Mouse (Mus musculus): ENCODE results near the gene Nccrp1.
A peak's percentile ranks its signal among the peaks of the same experiment; 100 is the strongest.
"Not testable (repeated sequence)": the region's sequence is repeated elsewhere in the genome, so short reads cannot be mapped to it uniquely, and the experiment has no call there.

Gene Nccrp1

GRCm38 (mm10) chr7:28568253-28568652 lies 21.2 kb upstream of the Nccrp1 start:
- DNase-seq: peak; percentile 70 to 80

DNA sequence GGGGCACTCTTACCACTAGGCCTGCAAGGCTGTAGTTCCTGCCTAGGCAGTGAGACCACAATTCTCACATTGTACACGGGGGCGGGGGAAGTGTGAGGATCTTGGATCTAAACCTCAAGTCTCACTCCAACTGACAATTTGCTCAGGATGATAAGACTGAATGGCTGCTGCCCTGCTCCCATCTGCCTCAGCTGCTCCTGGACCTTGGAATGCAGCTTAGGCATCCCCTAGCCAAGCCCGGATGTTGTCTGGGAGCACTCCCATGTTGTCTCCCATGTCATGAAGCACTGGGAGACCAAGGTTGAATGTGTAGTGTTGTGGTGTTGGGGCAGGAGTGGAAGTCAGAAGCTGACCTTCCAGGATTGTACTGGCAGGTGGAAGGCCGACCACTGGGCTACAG lies 20.5 kb upstream of the Nccrp1 start:
- no peak for DNase-seq

- no peak for DNase-seq
Measured at GRCm38 (mm10) chr7:28565407-28565806, 18.4 kb upstream of the Nccrp1 start.

GRCm38 (mm10) chr7:28562951-28563350 lies 15.9 kb upstream of the Nccrp1 start:
- peak; percentile 62 to 67 for DNase-seq

GRCm38 (mm10) chr7:28562371-28562770 lies 15.3 kb upstream of the Nccrp1 start:
- DNase-seq: peak; percentile 75 to 80

GRCm38 (mm10) chr7:28561967-28562366 lies 14.9 kb upstream of the Nccrp1 start:
- DNase-seq: peak; percentile 63 to 73

DNA sequence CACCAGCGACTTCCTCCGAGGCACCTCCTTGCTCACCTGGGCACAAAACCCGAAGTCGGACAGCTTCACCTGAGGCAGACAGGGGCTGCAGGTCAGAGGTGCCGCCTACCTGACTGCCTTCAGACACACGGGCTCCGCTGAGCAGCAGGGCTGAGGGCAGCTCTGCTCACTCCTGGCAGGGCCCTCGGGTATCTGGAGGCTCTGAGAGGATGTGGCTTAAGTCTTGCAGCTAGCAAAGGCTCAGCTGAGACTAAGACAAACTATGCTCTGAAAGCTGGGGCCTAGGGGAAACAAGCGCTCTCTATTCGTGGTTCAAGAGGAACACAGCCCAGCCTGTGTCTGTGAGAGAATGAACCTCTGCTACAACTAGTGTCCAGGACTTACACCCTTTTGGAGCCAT lies 13.8 kb upstream of the Nccrp1 start:
- DNase-seq: no peak

DNA sequence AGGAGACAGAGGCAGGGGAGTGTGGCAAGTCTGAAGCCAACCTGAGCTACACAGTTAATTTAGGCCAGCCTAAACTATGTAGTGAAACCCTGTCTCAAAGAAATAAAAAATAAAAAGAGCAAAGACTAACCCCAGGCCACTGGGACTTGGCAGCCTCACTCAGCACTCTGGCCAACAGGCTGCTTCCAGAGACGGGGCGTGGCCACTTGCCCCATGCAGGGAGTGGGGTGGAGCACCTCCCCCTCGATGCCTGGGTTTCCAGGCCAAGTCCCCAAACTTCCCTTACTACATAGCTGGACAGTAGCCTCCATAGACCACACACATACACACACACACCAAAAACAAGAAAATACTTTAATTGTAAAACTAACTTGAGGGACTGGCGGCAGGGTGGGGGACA lies 11.4 kb upstream of the Nccrp1 start:
- DNase-seq: peak in 1 of 2 experiments; percentile 65

DNA sequence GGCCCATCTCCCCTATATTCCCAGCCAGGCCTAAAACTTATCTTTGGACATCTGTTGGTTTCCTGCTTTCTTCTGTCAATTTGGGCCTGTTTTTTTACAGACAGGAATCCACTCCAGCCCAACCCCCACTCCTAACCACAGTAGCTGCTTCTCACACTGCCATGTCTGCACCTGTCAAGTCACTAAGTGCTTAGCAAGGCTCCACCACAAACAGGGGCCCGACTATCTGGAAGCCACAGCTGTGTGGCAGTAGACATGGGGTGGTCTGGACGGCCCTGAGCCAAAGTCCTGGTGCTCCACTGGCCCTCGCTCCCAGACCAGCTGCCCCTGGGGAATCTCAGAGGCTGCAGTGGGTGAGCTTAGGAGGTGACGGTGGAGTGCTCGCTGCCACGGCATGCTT lies 10.7 kb upstream of the Nccrp1 start:
- DNase-seq: no peak

DNA sequence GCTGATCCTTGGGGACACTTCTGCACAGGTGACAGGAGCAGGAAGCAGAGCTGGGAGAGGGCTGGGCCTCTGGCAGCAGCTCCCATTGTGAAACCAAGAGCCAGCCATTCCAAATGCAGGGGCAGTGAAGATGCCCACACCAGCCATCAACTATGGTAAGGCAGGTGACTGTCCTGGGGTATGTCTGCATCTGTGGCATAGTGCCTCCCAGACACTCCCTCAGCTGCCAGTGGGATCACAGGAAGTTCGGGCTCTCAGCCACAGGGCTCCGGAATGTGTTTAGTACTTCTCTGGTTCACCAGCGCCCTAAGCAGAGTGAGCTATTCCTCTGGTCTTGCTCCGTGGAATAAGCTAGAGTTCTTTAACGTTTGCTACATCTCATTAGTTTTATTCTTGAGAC lies 10.0 kb upstream of the Nccrp1 start:
- DNase-seq: no peak

GRCm38 (mm10) chr7:28555939-28556535 lies 9.0 kb upstream of the Nccrp1 start:
- DNase-seq: no peak

GRCm38 (mm10) chr7:28553076-28553475 lies 6.0 kb upstream of the Nccrp1 start:
- DNase-seq: no peak

- no peak for DNase-seq
Measured at GRCm38 (mm10) chr7:28547628-28548027, 574 bp upstream of the Nccrp1 start.

GRCm38 (mm10) chr7:28546649-28547048 lies 405 bp downstream of the Nccrp1 start:
- no peak for DNase-seq

DNA sequence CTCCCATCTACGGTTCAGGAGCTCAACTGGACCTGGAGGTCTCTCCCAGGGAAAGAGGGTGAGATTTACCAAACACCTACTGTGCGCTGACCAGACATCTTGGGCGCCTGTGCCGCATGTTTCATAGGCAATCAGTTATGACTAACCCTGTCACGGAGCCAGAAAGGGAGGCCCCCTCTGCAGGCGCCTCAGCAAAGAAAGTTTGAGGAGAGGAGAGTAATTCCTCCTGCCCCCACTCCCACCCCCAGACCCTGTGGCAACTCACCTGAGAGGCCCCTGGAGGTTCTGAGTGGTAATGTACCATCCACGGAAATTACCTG lies 1.2 kb downstream of the Nccrp1 start:
- DNase-seq: no peak

DNA sequence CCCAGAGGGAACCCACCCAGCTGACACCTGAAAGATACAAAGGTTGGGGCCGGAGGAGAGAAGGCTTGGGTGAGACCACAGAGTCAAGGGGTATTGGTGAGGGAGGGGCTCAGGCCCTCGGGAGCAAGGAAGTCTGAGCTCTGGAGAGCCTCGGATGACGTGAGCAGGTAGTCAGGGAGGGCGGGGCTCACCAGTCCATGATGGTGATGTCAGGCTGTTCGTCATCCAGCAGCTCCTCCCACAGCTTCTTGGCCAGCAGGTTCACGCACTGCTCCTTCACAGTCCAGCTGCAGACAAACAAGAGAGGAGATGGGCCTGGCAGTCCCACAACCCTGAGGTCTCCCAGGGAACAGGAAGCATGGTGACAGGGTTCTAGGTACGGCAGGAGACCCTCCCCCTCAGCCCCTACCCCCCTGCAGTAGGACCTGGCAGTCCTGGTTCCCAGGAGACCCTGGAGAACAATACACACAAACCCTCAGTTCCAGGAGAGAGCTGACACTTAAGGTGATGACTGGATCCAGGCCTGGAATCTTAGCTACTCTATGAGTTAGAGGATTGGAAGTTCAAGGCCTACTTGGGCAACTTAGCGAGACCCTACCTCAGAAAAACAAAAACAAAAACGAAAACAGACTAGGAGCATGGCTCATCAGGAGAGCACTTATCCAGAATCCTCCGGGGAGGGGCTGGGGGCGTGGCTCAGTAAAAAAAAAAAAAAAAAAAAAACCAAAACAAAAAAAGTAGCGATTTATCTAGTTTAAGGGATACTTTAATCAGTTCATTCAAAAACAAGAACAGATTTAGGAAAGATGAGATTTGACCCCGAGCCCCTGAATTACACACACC lies 1.8 kb downstream of the Nccrp1 start:
- DNase-seq: no peak

DNA sequence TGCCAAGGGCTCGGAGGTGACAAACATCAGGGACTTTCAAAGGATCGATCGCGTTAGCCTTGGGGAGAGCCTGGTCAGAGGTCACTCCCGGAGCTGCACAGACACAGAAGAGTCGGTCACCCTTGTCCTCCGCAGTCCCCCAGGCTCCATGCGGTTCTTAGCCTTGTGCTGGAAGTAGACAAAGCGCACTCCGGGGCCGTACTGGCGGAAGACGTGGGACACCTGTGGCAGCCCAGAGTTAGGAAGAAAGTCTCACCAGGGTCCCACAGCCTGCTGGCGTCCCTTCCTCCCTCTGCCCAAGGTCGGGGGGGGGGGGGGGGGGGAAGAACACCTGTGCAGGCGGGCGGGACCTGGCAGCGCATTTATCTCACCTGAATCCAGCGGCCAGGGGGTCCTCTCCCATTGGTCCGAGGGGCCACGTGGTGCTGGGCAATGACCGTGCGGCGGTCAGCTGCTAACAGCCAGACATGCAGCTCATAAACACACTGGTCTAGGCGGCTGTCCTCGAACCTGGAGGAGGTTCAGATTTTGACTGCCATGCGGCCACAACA lies 2.9 kb downstream of the Nccrp1 start:
- peak in 1 of 2 experiments; percentile 10 for DNase-seq

DNA sequence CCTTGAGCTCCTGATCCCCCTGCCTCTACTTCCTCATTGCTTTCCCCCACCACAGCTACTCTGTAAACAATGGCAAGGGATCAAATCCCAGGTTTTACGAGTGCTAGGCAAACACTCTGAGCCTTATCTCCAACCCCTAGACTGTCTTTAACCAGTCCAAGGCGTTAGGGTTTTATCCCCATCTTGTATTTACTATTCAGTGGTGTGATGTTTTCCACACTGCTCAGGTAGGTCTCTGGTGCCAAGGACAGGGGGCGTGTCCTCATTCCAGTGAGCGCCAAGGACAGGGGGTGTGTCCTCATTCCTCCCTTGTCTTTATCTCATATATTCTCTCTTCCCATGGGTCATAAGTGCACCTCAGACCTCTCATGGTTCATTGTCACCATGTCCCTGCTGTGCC lies 6.5 kb downstream of the Nccrp1 start, which contains the start of gene Sycn:
Sycn (plus strand) TSS at position 360 of the 400 bp plus-strand sequence.
- no peak for DNase-seq

DNA sequence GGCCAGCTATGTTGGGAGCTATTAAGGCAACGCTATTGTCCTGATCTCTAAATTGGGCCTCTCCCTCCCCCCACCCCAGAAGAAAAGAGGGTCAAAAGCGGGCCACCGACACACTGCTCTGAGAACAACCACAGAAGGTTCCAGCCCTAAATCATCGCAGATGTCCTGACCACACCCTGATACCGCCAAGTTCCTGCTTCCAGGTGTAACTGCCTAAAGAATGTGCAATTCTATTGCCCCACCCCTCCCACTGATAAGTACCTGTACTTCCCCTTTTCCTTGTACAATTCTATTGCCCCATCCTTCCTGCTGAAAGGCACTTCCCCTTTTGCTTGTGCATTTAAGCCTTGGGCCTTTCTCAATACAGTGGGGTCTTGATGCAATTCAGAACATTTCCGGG lies 8.2 kb downstream of the Nccrp1 start:
- not testable (repeated sequence) for DNase-seq

DNA sequence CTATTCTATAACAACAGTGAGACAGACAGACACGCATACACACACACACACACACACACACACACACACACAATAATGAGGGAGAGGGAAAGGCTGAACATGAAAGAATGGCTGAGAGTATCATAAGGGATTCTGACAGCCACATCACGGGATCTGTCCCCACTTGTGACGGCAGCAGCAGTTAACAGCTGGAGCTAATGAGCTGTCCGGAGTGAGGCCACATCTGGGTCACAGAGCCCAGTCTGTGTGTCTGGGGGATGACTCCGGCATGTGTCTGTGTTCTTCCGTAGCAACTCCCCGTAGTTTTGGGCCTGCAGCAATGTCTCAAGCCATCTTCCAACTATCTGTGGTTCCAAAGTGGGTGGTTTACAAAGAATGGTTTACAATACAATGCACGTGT lies 15.0 kb downstream of the Nccrp1 start:
- DNase-seq: no peak

DNA sequence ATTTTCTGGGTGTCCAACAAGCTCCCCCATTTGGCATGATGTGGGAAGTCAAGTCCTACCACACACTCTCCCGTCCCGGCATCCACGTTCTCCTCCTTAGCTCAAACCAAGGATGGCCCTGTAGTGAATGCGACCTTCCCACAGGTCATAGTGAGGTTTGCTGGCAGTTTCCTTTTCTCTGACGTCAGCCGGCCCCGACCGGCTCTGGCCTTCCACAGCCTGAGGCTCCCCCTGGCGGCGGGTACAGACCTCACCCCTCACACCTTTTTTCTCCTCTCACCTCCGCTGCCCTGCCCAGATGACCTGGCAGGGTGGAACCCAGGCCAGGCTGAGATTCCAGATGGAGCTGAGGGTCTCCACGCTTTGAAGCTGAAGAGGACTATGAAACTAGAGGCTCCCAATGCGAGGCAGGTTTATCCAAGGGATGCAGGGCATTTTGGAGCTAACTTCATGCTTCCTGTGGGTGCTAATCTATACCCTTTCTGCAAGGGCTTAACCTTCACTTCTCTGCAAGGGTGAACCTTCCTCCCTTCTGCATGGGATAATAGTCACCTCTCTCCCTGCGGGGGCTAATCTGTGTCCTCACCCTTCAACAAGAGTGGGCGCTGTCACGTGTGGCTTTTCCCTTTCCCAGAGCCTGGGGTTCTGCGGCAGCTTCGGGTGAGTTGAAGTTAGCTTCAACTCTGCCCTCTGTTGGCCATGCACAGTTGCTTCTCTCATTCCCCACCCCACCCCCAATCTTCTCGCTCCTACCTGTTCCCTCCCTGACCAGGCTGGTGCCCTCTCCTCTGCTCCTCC lies 18.9 kb downstream of the Nccrp1 start:
- DNase-seq: peak; percentile 73 to 85

GRCm38 (mm10) chr7:28522536-28522935 lies 24.5 kb downstream of the Nccrp1 start, which contains the start of gene Ifnl3:
Gene Ifnl3, plus strand, starts transcription at chr7:28522836.
- not testable (repeated sequence) for DNase-seq

DNA sequence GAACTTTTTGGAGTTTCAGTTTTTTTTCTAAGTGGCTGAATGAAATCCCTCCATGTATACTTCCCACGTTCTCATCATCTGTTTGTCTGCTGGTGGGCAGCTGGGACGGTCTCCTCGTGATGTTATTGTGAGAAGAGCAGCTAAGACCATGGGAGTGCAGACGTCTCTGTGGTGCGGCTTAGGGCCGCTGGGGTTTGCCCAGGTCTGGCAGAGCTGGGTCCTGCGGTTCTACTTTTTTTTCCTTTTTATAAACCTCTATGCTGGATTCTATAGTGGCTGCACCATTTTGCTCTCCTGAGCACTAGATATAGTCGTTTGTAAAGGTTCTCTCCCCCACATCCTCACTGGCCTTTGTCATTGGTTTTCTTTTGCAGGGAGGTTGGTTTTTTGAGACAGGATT lies 35.6 kb downstream of the Nccrp1 start:
- no peak for DNase-seq

All from cerebellum, postnatal 25 days (tissue).